ENCODE assay signal across 13 mouse cellular contexts in genomic region chr10:20508497-20508896, GRCm38 (mm10).
"Had no signal": no experiment of that assay in that cellular context is flagged by ENCODE, and none has a peak within 500 bp of the region (broad histone marks: within the 10 kb centered on the region; RNA-seq: fewer than 3 reads in every experiment).

No protein-coding gene starts in this region.

- ATAC-seq: lung, postnatal 0 days; midbrain, embryonic 15.5 days had no signal

- H3K9me3 ChIP-seq: midbrain, embryonic 15.5 days; neural tube, embryonic 13.5 days; stomach, embryonic 15.5 days had no signal

- H3K36me3 ChIP-seq: limb, embryonic 12.5 days; midbrain, embryonic 15.5 days; neural tube, embryonic 13.5 days; stomach, embryonic 15.5 days had no signal

- H3K27me3 ChIP-seq: limb, embryonic 12.5 days; midbrain, embryonic 15.5 days; neural tube, embryonic 13.5 days; stomach, embryonic 15.5 days had no signal

- H3K4me1 ChIP-seq: midbrain, embryonic 15.5 days; neural tube, embryonic 13.5 days had no signal

- H3K4me2 ChIP-seq: limb, embryonic 12.5 days; midbrain, embryonic 15.5 days; neural tube, embryonic 13.5 days; stomach, embryonic 15.5 days had no signal

- H3K4me3 ChIP-seq: left cerebral cortex, adult 2 months; limb, embryonic 12.5 days; midbrain, embryonic 15.5 days; neural tube, embryonic 13.5 days; stomach, embryonic 15.5 days had no signal

- H3K9ac ChIP-seq: limb, embryonic 12.5 days; liver, embryonic 14.5 days; midbrain, embryonic 15.5 days; neural tube, embryonic 13.5 days; stomach, embryonic 15.5 days had no signal

- DNase-seq: lung, adult 2 months; lung, postnatal 36 days; retina, postnatal 1 day; right cerebral cortex, postnatal 4 days; spleen, adult 18-20 months; thymus, postnatal 36 days had no signal

- H3K27ac ChIP-seq: left cerebral cortex, adult 2 months; limb, embryonic 12.5 days; liver, embryonic 14.5 days; midbrain, embryonic 15.5 days; neural tube, embryonic 13.5 days; stomach, embryonic 15.5 days had no signal
